Mouse (Mus musculus): ENCODE measurements around the gene Phc1.

Gene Phc1

GRCm38 (mm10) chr6:122295242-122295641 is 45.1 kb downstream of the Phc1 start:
- no peak for DNase-seq (ENCODE audit: low spot score in 2 of 2)

- no peak for DNase-seq (ENCODE audit: low spot score in 2 of 2)
Observed at GRCm38 (mm10) chr6:122294290-122294689, 46.1 kb downstream of the Phc1 start.

- DNase-seq (ENCODE audit: low spot score in 2 of 2) = no peak
Observed at GRCm38 (mm10) chr6:122293796-122294195, 46.6 kb downstream of the Phc1 start.

- no peak for DNase-seq (ENCODE audit: low spot score in 2 of 2)
Observed at GRCm38 (mm10) chr6:122293121-122293520, 47.2 kb downstream of the Phc1 start.

- no peak for DNase-seq (ENCODE audit: low spot score in 2 of 2)
Observed at GRCm38 (mm10) chr6:122292184-122292583, 48.2 kb downstream of the Phc1 start.

- no peak for DNase-seq (ENCODE audit: low spot score in 2 of 2)
Observed at GRCm38 (mm10) chr6:122291735-122292134, 48.6 kb downstream of the Phc1 start.

- DNase-seq (ENCODE audit: low spot score in 2 of 2) = no peak
Observed at GRCm38 (mm10) chr6:122291264-122291663, 49.1 kb downstream of the Phc1 start.

- no peak for DNase-seq (ENCODE audit: low spot score in 2 of 2)
Observed at GRCm38 (mm10) chr6:122290253-122290652, 50.1 kb downstream of the Phc1 start.

GRCm38 (mm10) chr6:122289313-122289712 is 51.0 kb downstream of the Phc1 start:
- DNase-seq (ENCODE audit: low spot score in 2 of 2) = no peak

GRCm38 (mm10) chr6:122288263-122288662 is 52.1 kb downstream of the Phc1 start:
- no peak for DNase-seq (ENCODE audit: low spot score in 2 of 2)

- no peak for DNase-seq (ENCODE audit: low spot score in 2 of 2)
Observed at GRCm38 (mm10) chr6:122284823-122285222, 55.5 kb downstream of the Phc1 start.

- no peak for DNase-seq (ENCODE audit: low spot score in 2 of 2)
Observed at GRCm38 (mm10) chr6:122284304-122284703, 56.1 kb downstream of the Phc1 start.

GRCm38 (mm10) chr6:122283429-122283828 is 56.9 kb downstream of the Phc1 start:
- no peak for DNase-seq (ENCODE audit: low spot score in 2 of 2)

GRCm38 (mm10) chr6:122282782-122283181 is 57.6 kb downstream of the Phc1 start, which contains the start of gene Klrg1:
TSS of gene Klrg1 (minus strand) at chr6:122282882.
- DNase-seq (ENCODE audit: low spot score in 2 of 2) = no peak

- DNase-seq (ENCODE audit: low spot score in 2 of 2) = no peak
Observed at GRCm38 (mm10) chr6:122276565-122276964, 63.8 kb downstream of the Phc1 start.

GRCm38 (mm10) chr6:122274546-122274945 is 65.8 kb downstream of the Phc1 start:
- no peak for DNase-seq (ENCODE audit: low spot score in 2 of 2)

GRCm38 (mm10) chr6:122270152-122270551 is 70.2 kb downstream of the Phc1 start:
- no peak for DNase-seq (ENCODE audit: low spot score in 2 of 2)

- no peak for DNase-seq (ENCODE audit: low spot score in 2 of 2)
Observed at GRCm38 (mm10) chr6:122269170-122269569, 71.2 kb downstream of the Phc1 start.

GRCm38 (mm10) chr6:122268561-122268960 is 71.8 kb downstream of the Phc1 start:
- DNase-seq (ENCODE audit: low spot score in 2 of 2) = peak; percentile 32 to 50

Measured in right cerebral cortex, adult 2 months (tissue).